Mouse (Mus musculus) CH12.LX (cell line): ENCODE data around the gene Pi16. TPM values are rescaled to one million over a fixed set of nuclear protein-coding genes. Genes with fewer than 3 reads are reported as not detected.

Source experiments
- DNase-seq: peaks from one replicate; pipeline ENCODE4 v3.0.0-alpha.2; 2013; ENCODE audit errors: extremely low read depth
- H3K27ac ChIP-seq: 2 replicates; pipeline ENCODE4 v1.5.1; 2012; ENCODE audit warnings: low read depth, mild to moderate bottlenecking, control low read depth, moderate library complexity; ENCODE audit not compliant: insufficient read depth
- H3K27me3 ChIP-seq: replicated peaks from 2 replicates; pipeline ENCODE3; 2012; ENCODE audit warnings: inconsistent platforms
- H3K36me3 ChIP-seq, 2 experiments: replicated peaks in 1 of 2; 2 replicates each; pipeline versions ENCODE3 to v1.6.1; 2012; ENCODE audit warnings: inconsistent platforms in 1 of 2, low read length in 1 of 2, mild to moderate bottlenecking in 1 of 2, mixed read lengths in 1 of 2, moderate library complexity in 1 of 2; ENCODE audit not compliant: control insufficient read depth in 1 of 2, insufficient read depth in 1 of 2
- H3K4me1 ChIP-seq, 2 experiments: 2 replicates each; pipeline ENCODE4 v1.6.1; 2012; ENCODE audit warnings: inconsistent platforms in 1 of 2, moderate library complexity in 1 of 2; ENCODE audit not compliant: insufficient read depth in 2 of 2, control insufficient read depth in 1 of 2
- H3K4me2 ChIP-seq: 2 replicates; pipeline ENCODE4 v1.6.1; 2012; ENCODE audit warnings: low read depth, mild to moderate bottlenecking, control low read depth; ENCODE audit not compliant: poor library complexity, insufficient read depth, severe bottlenecking
- H3K4me3 ChIP-seq, 3 experiments: fragments of 150-350 bp in 1 of 3; sonication (generic) in 1 of 3; replicated peaks in 1 of 3; 2 replicates each; pipeline versions ENCODE3 to v1.5.1; 2011 to 2012; ENCODE audit warnings: low read depth in 2 of 3, low read length in 2 of 3, mild to moderate bottlenecking in 2 of 3, moderate library complexity in 2 of 3, control low read depth in 1 of 3, improper control_type of control experiment in 1 of 3, inconsistent platforms in 1 of 3, mixed read lengths in 1 of 3; ENCODE audit not compliant: poor library complexity in 1 of 3
- H3K79me2 ChIP-seq: replicated peaks from 2 replicates; pipeline ENCODE4 v1.6.1; 2012; ENCODE audit warnings: mild to moderate bottlenecking, moderate library complexity; ENCODE audit not compliant: control insufficient read depth, poor library complexity, insufficient read depth, severe bottlenecking; ENCODE audit errors: extremely low read depth
- H3K9ac ChIP-seq: 2 replicates; pipeline ENCODE4 v1.6.1; 2012; ENCODE audit warnings: low read depth, mild to moderate bottlenecking, control low read depth, moderate library complexity; ENCODE audit not compliant: insufficient read depth
- H3K9me3 ChIP-seq: replicated peaks from 2 replicates; pipeline ENCODE3; 2012; ENCODE audit warnings: low read length, inconsistent platforms, mixed read lengths
- ELF1 ChIP-seq: IDR thresholded peaks from 2 replicates; pipeline ENCODE4 v1.6.1; 2014; ENCODE audit warnings: low read depth, mild to moderate bottlenecking, inconsistent platforms, low read length, improper control_type of control experiment
- GABPA ChIP-seq: IDR thresholded peaks from 2 replicates; pipeline ENCODE4 v1.6.1; 2012; ENCODE audit warnings: low read depth, low read length, improper control_type of control experiment, inconsistent platforms; ENCODE audit not compliant: insufficient replicate concordance
- IRF4 ChIP-seq: IDR thresholded peaks from 2 replicates; pipeline ENCODE4 v1.6.1; 2014; ENCODE audit warnings: low read depth, mild to moderate bottlenecking, inconsistent platforms, low read length, improper control_type of control experiment
- JUND ChIP-seq: conservative IDR thresholded peaks from 2 replicates; pipeline ENCODE4 v1.6.1; 2011; ENCODE audit warnings: low read depth, low read length, improper control_type of control experiment
- KAT2A ChIP-seq: IDR thresholded peaks from 2 replicates; pipeline ENCODE4 v1.6.1; 2012; ENCODE audit warnings: low read length, improper control_type of control experiment, inconsistent platforms; ENCODE audit not compliant: insufficient replicate concordance
- MYC ChIP-seq: IDR thresholded peaks from 2 replicates; pipeline ENCODE4 v1.6.1; 2011; ENCODE audit warnings: low read depth, mild to moderate bottlenecking, improper control_type of control experiment, low read length
- NELFE ChIP-seq: IDR thresholded peaks from 2 replicates; pipeline ENCODE4 v1.6.1; 2011; ENCODE audit warnings: low read depth, low read length, improper control_type of control experiment
- NRF1 ChIP-seq: IDR thresholded peaks from 2 replicates; pipeline ENCODE4 v1.6.1; 2014; ENCODE audit warnings: low read depth, mild to moderate bottlenecking, inconsistent platforms, low read length, improper control_type of control experiment, moderate library complexity
- RAD21 ChIP-seq: IDR thresholded peaks from 2 replicates; pipeline ENCODE4 v1.6.1; 2011; ENCODE audit warnings: low read depth, mild to moderate bottlenecking, low read length, improper control_type of control experiment, moderate library complexity
- RCOR1 ChIP-seq: conservative IDR thresholded peaks from 2 replicates; pipeline ENCODE4 v1.6.1; 2012; ENCODE audit warnings: low read depth, mild to moderate bottlenecking, inconsistent platforms, low read length, improper control_type of control experiment
- SIN3A ChIP-seq: IDR thresholded peaks from 2 replicates; pipeline ENCODE4 v1.6.1; 2012; ENCODE audit warnings: low read length, improper control_type of control experiment, inconsistent platforms
- SMC3 ChIP-seq: IDR thresholded peaks from 2 replicates; pipeline ENCODE4 v1.6.1; 2011; ENCODE audit warnings: low read depth, low read length, improper control_type of control experiment
- TBP ChIP-seq: conservative IDR thresholded peaks from 2 replicates; pipeline ENCODE4 v1.6.1; 2011; ENCODE audit warnings: low read depth, low read length, improper control_type of control experiment
- TCF12 ChIP-seq: IDR thresholded peaks from 2 replicates; pipeline ENCODE4 v1.6.1; 2014; ENCODE audit warnings: low read depth, mild to moderate bottlenecking, inconsistent platforms, low read length, improper control_type of control experiment
- UBTF ChIP-seq: IDR thresholded peaks from 2 replicates; pipeline ENCODE4 v1.6.1; 2012; ENCODE audit warnings: low read depth, mild to moderate bottlenecking, inconsistent platforms, low read length, improper control_type of control experiment, moderate library complexity
- USF2 ChIP-seq: conservative IDR thresholded peaks from 2 replicates; pipeline ENCODE4 v1.6.1; 2011; ENCODE audit warnings: low read depth, low read length, improper control_type of control experiment
- ZKSCAN1 ChIP-seq: IDR thresholded peaks from 2 replicates; pipeline ENCODE4 v1.6.1; 2012; ENCODE audit warnings: low read depth, inconsistent platforms, low read length, improper control_type of control experiment, borderline replicate concordance
- dilution Hi-C: fragments of 300-500 bp; cut with MboI; formaldehyde crosslinking; loops from 2 replicates; pipeline ENCODE4 v1.14.3; 2020; ENCODE audit warnings: low sequenced_read_pairs; ENCODE audit not compliant: extremely low pct_unique_long_range_greater_than_20kb, extremely low pct_ligation_motif_present
- in situ Hi-C: fragments of 300-500 bp; cut with MboI; formaldehyde crosslinking; loops from 3 replicates; pipeline ENCODE4 v1.14.3; 2019; ENCODE audit warnings: low sequenced_read_pairs, low pct_ligation_motif_present, low pct_unique_long_range_greater_than_20kb, mixed read lengths
- polyA plus RNA-seq: library from polyadenylated mRNA; unstranded; fragments of >175 nt; gene quantifications from 2 replicates; pipeline ENCODE4 v1.2.1, GENCODE M21; 2012; ENCODE audit warnings: low read depth; ENCODE audit not compliant: insufficient read length
- total RNA-seq, 2 experiments: library from RNA; depleted of rRNA; stranded (reverse); fragments of 300-350 nt in 1 of 2; fragments of >200 nt in 1 of 2; gene quantifications; 2 replicates each; pipeline ENCODE4 v1.2.3; 2012 to 2014

Pi16 gene
- total and polyA plus RNA-seq, 3 experiments, result 0.13 TPM; not detected in 2

GRCm38 (mm10) chr17:29343241-29343640 is 25.8 kb downstream of the Pi16 start:
- in situ Hi-C loops, result no loop called here
- H3K4me3 ChIP-seq, result no peak overlapping the region
- no peak overlapping the region for H3K9ac ChIP-seq
- DNase-seq, result no peak
- dilution Hi-C loops, result no loop called here
- no peak overlapping the region for H3K27ac ChIP-seq
- H3K79me2 ChIP-seq, result peaks cover 19% of the 10 kb centered on the region
- H3K4me1 ChIP-seq, result peaks cover 16 to 61% of the 10 kb centered on the region in 2 experiments
- H3K36me3 ChIP-seq, result peaks cover 46 to 71% of the 10 kb centered on the region in 2 experiments
- no peak overlapping the region for H3K4me2 ChIP-seq
- no peaks in the 10 kb centered on the region for H3K9me3 ChIP-seq
- no peak for TF ChIP-seq JUND
- TF ChIP-seq USF2, result no peak
- TF ChIP-seq KAT2A, result no peak
- no peak for TF ChIP-seq RCOR1
- no peak for TF ChIP-seq SIN3A
- TF ChIP-seq NELFE, result no peak
- TF ChIP-seq MYC, result no peak
- TF ChIP-seq SMC3, result no peak
- no peak for TF ChIP-seq TCF12
- no peaks in the 10 kb centered on the region for H3K27me3 ChIP-seq

GRCm38 (mm10) chr17:29345272-29345671 is 27.8 kb downstream of the Pi16 start:
- in situ Hi-C loops, result no loop called here
- H3K4me1 ChIP-seq, result peaks cover 18 to 46% of the 10 kb centered on the region in 2 experiments

GRCm38 (mm10) chr17:29346496-29347125 is 29.1 kb downstream of the Pi16 start:
- dilution Hi-C loops (no loop called here), in situ Hi-C loops (no loop called here)
- H3K79me2 ChIP-seq, result peaks cover 19% of the 10 kb centered on the region
- H3K36me3 ChIP-seq, result peaks cover 19 to 37% of the 10 kb centered on the region in 2 experiments
- peak overlapping the region; percentile 83 for H3K4me2 ChIP-seq
- no peaks in the 10 kb centered on the region for H3K9me3 ChIP-seq
- DNase-seq, result no peak
- peaks cover 14 to 40% of the 10 kb centered on the region in 2 experiments for H3K4me1 ChIP-seq
- no peaks in the 10 kb centered on the region for H3K27me3 ChIP-seq
- H3K9ac ChIP-seq, result peak overlapping the region; percentile 88
- H3K4me3 ChIP-seq, result peak overlapping the region; percentile 85 to 99 (median 96)
- no peak overlapping the region for H3K27ac ChIP-seq
- no peak for TF ChIP-seq UBTF

More at GRCm38 (mm10) chr17:29345272-29345671, 27.8 kb downstream of the Pi16 start:
- Histone ChIP-seq H3K36me3 (peaks cover 25 to 50% of the 10 kb centered on the region in 2 experiments), H3K27ac (no peak overlapping the region), H3K79me2 (peaks cover 19% of the 10 kb centered on the region), H3K4me3 (no peak overlapping the region), H3K27me3 (no peaks in the 10 kb centered on the region), H3K4me2 (no peak overlapping the region), H3K9ac (no peak overlapping the region), H3K9me3 (no peaks in the 10 kb centered on the region)
- no peak for DNase-seq
- dilution Hi-C loops, result no loop called here
- TF ChIP-seq UBTF (no peak), TBP (no peak), ELF1 (no peak), NRF1 (no peak), RAD21 (no peak), JUND (no peak), GABPA (no peak), IRF4 (no peak), ZKSCAN1 (no peak)
